Mouse (Mus musculus): ENCODE data around the gene Teddm2.
"Not testable (repeated sequence)": the region's sequence is repeated elsewhere in the genome, so short reads cannot be mapped to it uniquely, and the experiment has no call there.

Teddm2 gene

GRCm38 (mm10) chr1:153904236-153904635 is 4.2 kb upstream of the Teddm2 start:
- no peak for DNase-seq (ENCODE audit: low spot score in 2 of 2)

GRCm38 (mm10) chr1:153903006-153903405 is 3.0 kb upstream of the Teddm2 start:
- no peak for DNase-seq (ENCODE audit: low spot score in 2 of 2)

GRCm38 (mm10) chr1:153900860-153901730 is 1.1 kb upstream of the Teddm2 start:
- DNase-seq (ENCODE audit: low spot score in 2 of 2), result peak; percentile 65 to 68

- DNase-seq (ENCODE audit: low spot score in 2 of 2), result no peak
Observed at GRCm38 (mm10) chr1:153900381-153900780, 353 bp upstream of the Teddm2 start.

GRCm38 (mm10) chr1:153898989-153899730 is 868 bp downstream of the Teddm2 start:
- DNase-seq (ENCODE audit: low spot score in 2 of 2), result no peak

GRCm38 (mm10) chr1:153897196-153897595 is 2.8 kb downstream of the Teddm2 start:
- DNase-seq (ENCODE audit: low spot score in 2 of 2), result no peak

- peak; percentile 57 to 74 for DNase-seq (ENCODE audit: low spot score in 2 of 2)
Observed at GRCm38 (mm10) chr1:153894979-153895378, 5.0 kb downstream of the Teddm2 start.

- no peak for DNase-seq (ENCODE audit: low spot score in 2 of 2)
Observed at GRCm38 (mm10) chr1:153894201-153894893, 5.7 kb downstream of the Teddm2 start.

- no peak for DNase-seq (ENCODE audit: low spot score in 2 of 2)
Observed at GRCm38 (mm10) chr1:153893746-153894145, 6.3 kb downstream of the Teddm2 start.

GRCm38 (mm10) chr1:153891442-153891841 is 8.6 kb downstream of the Teddm2 start, which contains the start of gene Teddm1a:
Teddm1a (plus strand) TSS chr1:153891742.
- no peak for DNase-seq (ENCODE audit: low spot score in 2 of 2)

- no peak for DNase-seq (ENCODE audit: low spot score in 2 of 2)
Observed at GRCm38 (mm10) chr1:153890121-153890520, 9.9 kb downstream of the Teddm2 start.

GRCm38 (mm10) chr1:153886024-153886633 is 13.9 kb downstream of the Teddm2 start:
- no peak for DNase-seq (ENCODE audit: low spot score in 2 of 2)

- not testable (repeated sequence) for DNase-seq (ENCODE audit: low spot score in 2 of 2)
Observed at GRCm38 (mm10) chr1:153880391-153880790, 19.6 kb downstream of the Teddm2 start.

GRCm38 (mm10) chr1:153874045-153874444 is 26.0 kb downstream of the Teddm2 start, which contains the start of gene Teddm1b:
Teddm1b (plus strand) TSS chr1:153874345.
- no peak for DNase-seq (ENCODE audit: low spot score in 2 of 2)

- no peak for DNase-seq (ENCODE audit: low spot score in 2 of 2)
Observed at GRCm38 (mm10) chr1:153855946-153856345, 44.1 kb downstream of the Teddm2 start.

- DNase-seq (ENCODE audit: low spot score in 2 of 2), result not testable (repeated sequence)
Observed at GRCm38 (mm10) chr1:153852696-153853095, 47.3 kb downstream of the Teddm2 start.

GRCm38 (mm10) chr1:153846867-153847266 is 53.2 kb downstream of the Teddm2 start:
- DNase-seq (ENCODE audit: low spot score in 2 of 2), result no peak

GRCm38 (mm10) chr1:153846420-153846819 is 53.6 kb downstream of the Teddm2 start:
- no peak for DNase-seq (ENCODE audit: low spot score in 2 of 2)

- DNase-seq (ENCODE audit: low spot score in 2 of 2), result no peak
Observed at GRCm38 (mm10) chr1:153844042-153844441, 56.0 kb downstream of the Teddm2 start, which contains the start of gene Rgsl1. Rgsl1 (minus strand) TSS chr1:153844142.

GRCm38 (mm10) chr1:153842121-153842740 is 57.8 kb downstream of the Teddm2 start:
- no peak for DNase-seq (ENCODE audit: low spot score in 2 of 2)

- no peak for DNase-seq (ENCODE audit: low spot score in 2 of 2)
Observed at GRCm38 (mm10) chr1:153836036-153836435, 64.0 kb downstream of the Teddm2 start.
